Mouse (Mus musculus) stomach, adult 2 months (tissue): ENCODE data around the gene Siglecf. TPM values are rescaled to one million over a fixed set of nuclear protein-coding genes. Genes with fewer than 3 reads are reported as not detected.

Source experiments
- polyA plus RNA-seq: library from polyadenylated mRNA; depleted of rRNA; stranded (reverse); fragments of >200 nt; gene quantifications from 2 replicates; pipeline ENCODE4 v1.2.3, GENCODE M21; 2012; rRNA removed

The Siglecf gene
- 1.4 and 1.7 TPM in 2 replicates for polyA plus RNA-seq

DNA sequence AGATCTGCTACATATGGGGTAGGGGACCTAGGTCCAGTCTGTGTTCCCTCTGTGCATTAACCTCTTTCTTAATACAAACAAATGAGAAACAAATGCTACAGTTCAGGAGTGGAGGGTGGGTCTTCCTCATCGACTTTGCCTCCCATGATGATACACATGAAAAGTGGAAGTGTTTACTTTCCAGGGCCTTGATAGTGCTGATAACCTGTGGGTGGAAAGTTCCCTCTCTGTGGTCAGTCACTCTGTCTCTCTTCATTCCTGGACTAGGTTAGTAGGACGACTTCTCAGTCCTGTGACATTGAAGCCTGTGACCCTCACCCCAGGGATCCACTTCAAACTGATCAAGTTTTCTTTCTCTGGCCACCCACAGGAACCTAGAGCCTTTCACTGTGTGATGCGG is at the start of gene Siglecf:
Gene Siglecf, plus strand, starts transcription at position 188 of the 400 bp plus-strand sequence.

DNA sequence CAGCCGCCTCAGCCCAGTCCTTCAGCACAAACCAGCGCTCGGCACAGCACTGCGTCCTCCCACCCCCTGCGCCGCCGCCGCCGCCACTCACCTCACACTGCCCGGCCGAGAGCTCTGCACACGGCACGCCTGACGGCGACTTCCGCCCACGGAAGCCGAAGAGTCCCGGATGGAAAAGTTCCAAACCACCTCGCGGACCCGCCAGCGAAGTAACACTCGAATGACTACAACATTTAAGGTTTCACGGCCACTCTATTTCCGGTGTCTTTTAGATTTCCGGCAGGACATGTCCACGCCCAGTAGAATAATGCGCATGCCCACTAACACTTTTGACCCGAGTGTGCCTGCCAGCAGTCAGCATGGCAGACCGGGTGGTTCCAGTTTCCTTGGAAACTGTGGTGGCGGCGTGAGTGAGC is 38.1 kb upstream of the Siglecf start, which contains the start of gene Zfp715:
Gene Zfp715, minus strand, starts transcription at position 282 of the 416 bp plus-strand sequence.

DNA sequence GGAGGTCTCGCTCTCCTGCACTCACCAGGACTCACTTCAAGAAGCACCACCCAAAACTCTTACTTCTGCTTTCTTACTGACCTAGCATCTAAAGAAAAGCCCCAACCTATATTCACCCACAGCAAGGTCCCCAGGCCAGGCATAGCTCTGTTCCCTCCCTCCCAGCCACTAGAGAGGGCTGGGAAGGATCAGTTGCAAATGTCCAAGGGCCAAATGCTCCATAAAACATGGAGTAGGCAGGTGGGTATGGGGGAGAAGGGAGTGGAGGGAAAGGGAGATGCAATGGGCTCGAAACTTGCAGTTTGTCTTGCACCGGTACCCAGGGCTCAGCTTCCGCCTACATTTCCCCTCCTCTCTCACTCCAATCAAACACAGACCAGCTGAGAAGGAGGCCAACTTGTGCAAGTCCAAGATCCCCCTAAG is 57.0 kb downstream of the Siglecf start, which contains the start of gene Siglecg:
Gene Siglecg, plus strand, starts transcription at position 74 of the 423 bp plus-strand sequence.

Other genes with a start within 250 kb of the Siglecf start
- not detected in 2 replicates for gene Zfp936, start 237.1 kb upstream of the Siglecf start, polyA plus RNA-seq
- 0.30 and 0.62 TPM in 2 replicates for gene Zfp715, start 38.0 kb upstream of the Siglecf start, polyA plus RNA-seq
- gene Siglecg, start 56.9 kb downstream of the Siglecf start, polyA plus RNA-seq: 1.7 and 2.9 TPM in 2 replicates
- not detected in 2 replicates for gene Lim2, start 76.3 kb downstream of the Siglecf start, polyA plus RNA-seq
- gene Nkg7, start 85.7 kb downstream of the Siglecf start, polyA plus RNA-seq: 0.75 and 1.7 TPM in 2 replicates
- not detected in 2 replicates for gene Cldnd2, start 89.4 kb downstream of the Siglecf start, polyA plus RNA-seq
- 21.8 and 22.9 TPM in 2 replicates for gene Etfb, start 92.7 kb downstream of the Siglecf start, polyA plus RNA-seq
- gene Gm45233, start 92.8 kb downstream of the Siglecf start, polyA plus RNA-seq: 0.40 and 0.47 TPM in 2 replicates
- 18.5 and 34.7 TPM in 2 replicates for gene Vsig10l, start 111.8 kb downstream of the Siglecf start, polyA plus RNA-seq
- 3.7 and 4.2 TPM in 2 replicates for gene Iglon5, start 138.7 kb downstream of the Siglecf start, polyA plus RNA-seq
- not detected in 2 replicates for gene 4931406B18Rik, start 154.6 kb downstream of the Siglecf start, polyA plus RNA-seq
- 2.5 and 2.8 TPM in 2 replicates for gene Cd33, start 193.1 kb downstream of the Siglecf start, polyA plus RNA-seq
- 0.17 and 0.19 TPM in 2 replicates for gene Zfp658, start 210.9 kb downstream of the Siglecf start, polyA plus RNA-seq
- gene Zfp719, start 228.3 kb downstream of the Siglecf start, polyA plus RNA-seq: 0.06 and 0.27 TPM in 2 replicates